Mouse (Mus musculus) embryonic facial prominence, embryonic 14.5 days (tissue): ENCODE results near the gene Gm3727. TPM values are rescaled to one million over a fixed set of nuclear protein-coding genes. Genes with fewer than 3 reads are reported as not detected.
"Not testable (repeated sequence)": the region's sequence is repeated elsewhere in the genome, so short reads cannot be mapped to it uniquely, and the experiment has no call there.

Experiments
- ATAC-seq: fragments of 200-750 bp; cut with Nextera tagmentation; 2 replicates; pipeline ENCODE4 v1.8.0; 2017; ENCODE audit warnings: low read depth, moderate number of reproducible peaks, moderate TSS enrichment
- DNase-seq: peaks from one replicate; pipeline ENCODE4 v3.0.0-alpha.2; 2015; ENCODE audit warnings: low spot score
- H3K27ac ChIP-seq: fragments of 300-500 bp; sonication (generic); replicated peaks from 2 replicates; pipeline ENCODE4 v1.5.1; 2014; ENCODE audit warnings: low read depth, mild to moderate bottlenecking, low read length, moderate library complexity
- H3K27me3 ChIP-seq: fragments of 300-500 bp; sonication (generic); replicated peaks from 2 replicates; pipeline ENCODE4 v1.6.1; 2014; ENCODE audit warnings: low read length; ENCODE audit not compliant: control insufficient read depth, insufficient read depth
- H3K36me3 ChIP-seq: fragments of 300-500 bp; sonication (generic); 2 replicates; pipeline ENCODE4 v1.6.1; 2014; ENCODE audit warnings: low read length, mixed read lengths; ENCODE audit not compliant: control insufficient read depth, insufficient read depth
- H3K4me1 ChIP-seq: fragments of 300-500 bp; sonication (generic); 2 replicates; pipeline ENCODE4 v1.6.1; 2014; ENCODE audit warnings: antibody characterized with exemption, low read length; ENCODE audit not compliant: control insufficient read depth, insufficient read depth
- H3K4me2 ChIP-seq: fragments of 300-500 bp; sonication (generic); 2 replicates; pipeline ENCODE4 v1.6.1; 2014; ENCODE audit warnings: low read depth, mild to moderate bottlenecking, low read length, moderate library complexity, mixed read lengths
- H3K4me3 ChIP-seq: fragments of 300-500 bp; sonication (generic); 2 replicates; pipeline ENCODE4 v1.5.1; 2014; ENCODE audit warnings: low read depth, mild to moderate bottlenecking, low read length
- H3K9ac ChIP-seq: fragments of 300-500 bp; sonication (generic); 2 replicates; pipeline ENCODE4 v1.6.1; 2014; ENCODE audit warnings: low read depth, mild to moderate bottlenecking, low read length, moderate library complexity, mixed read lengths
- H3K9me3 ChIP-seq: fragments of 300-500 bp; sonication (generic); 2 replicates; pipeline ENCODE4 v1.6.1; 2016; ENCODE audit warnings: low read length; ENCODE audit not compliant: control insufficient read depth
- WGBS: fragments of 180-500 bp; shearing (Covaris S2); extraction: QIAGEN DNeasy Blood & Tissue Kit; methylation state at CpG from one replicate; pipeline ENCODE4 v1.1.7; 2014; 5-methylcytosine and 5-hydroxymethylcytosine counted together
- polyA plus RNA-seq: library from polyadenylated mRNA; unstranded; fragments of >200 nt; fragmentation: Nextera tagmentation; extraction: Ambion mirVana; gene quantifications from 2 replicates; pipeline ENCODE4 v1.2.1, GENCODE M21; 2014

The Gm3727 gene
- not detected in 2 replicates for polyA plus RNA-seq

- not testable (repeated sequence) for H3K9me3 ChIP-seq, H3K9ac ChIP-seq, ATAC-seq, H3K4me1 ChIP-seq, H3K27me3 ChIP-seq, H3K4me3 ChIP-seq, H3K27ac ChIP-seq, H3K36me3 ChIP-seq, DNase-seq, H3K4me2 ChIP-seq
- 75% methylated on average over 3 of the region's 3 CpGs for WGBS
Measured at GRCm38 (mm10) chr14:7264614-7265013, at the start of gene Gm3727. Gene Gm3727 (minus strand): TSS chr14:7264714.

- H3K4me1 ChIP-seq, H3K36me3 ChIP-seq, H3K9ac ChIP-seq, H3K4me2 ChIP-seq, ATAC-seq, H3K4me3 ChIP-seq, H3K9me3 ChIP-seq, H3K27ac ChIP-seq, H3K27me3 ChIP-seq: not testable (repeated sequence)
- DNase-seq, result peak; percentile 34
- 2% methylated on average over 5 of the region's 10 CpGs for WGBS
Measured at GRCm38 (mm10) chr14:7243498-7243897, 21.0 kb downstream of the Gm3727 start.

Other genes starting within 250 kb of the Gm3727 start
- 0.54 and 0.60 TPM in 2 replicates for gene Gm10406, start 237.3 kb downstream of the Gm3727 start, polyA plus RNA-seq
- not detected in 2 replicates for gene Gm3685, start 219.7 kb downstream of the Gm3727 start, polyA plus RNA-seq
- 1.1 and 1.2 TPM in 2 replicates for gene Gm3696, start 164.1 kb downstream of the Gm3727 start, polyA plus RNA-seq
- not detected in 2 replicates for gene Gm6676, start 139.3 kb downstream of the Gm3727 start, polyA plus RNA-seq
- gene Gm3512, start 90.2 kb downstream of the Gm3727 start, polyA plus RNA-seq, result 3.0 and 3.8 TPM in 2 replicates
- gene Gm16434, start 70.2 kb downstream of the Gm3727 start, polyA plus RNA-seq, result not detected in 2 replicates
- gene Gm3739, start 50.3 kb upstream of the Gm3727 start, polyA plus RNA-seq, result 0.40 and 0.88 TPM in 2 replicates
- gene Gm5797, start 67.7 kb upstream of the Gm3727 start, polyA plus RNA-seq, result not detected in 2 replicates
- not detected in 2 replicates for gene Gm8374, start 100.4 kb upstream of the Gm3727 start, polyA plus RNA-seq
- not detected in 2 replicates for gene Gm3755, start 186.2 kb upstream of the Gm3727 start, polyA plus RNA-seq
- 0.43 TPM in 1 of 2 replicates, not detected in the other for gene Gm3752, start 219.0 kb upstream of the Gm3727 start, polyA plus RNA-seq